In the genomic region with DNA sequence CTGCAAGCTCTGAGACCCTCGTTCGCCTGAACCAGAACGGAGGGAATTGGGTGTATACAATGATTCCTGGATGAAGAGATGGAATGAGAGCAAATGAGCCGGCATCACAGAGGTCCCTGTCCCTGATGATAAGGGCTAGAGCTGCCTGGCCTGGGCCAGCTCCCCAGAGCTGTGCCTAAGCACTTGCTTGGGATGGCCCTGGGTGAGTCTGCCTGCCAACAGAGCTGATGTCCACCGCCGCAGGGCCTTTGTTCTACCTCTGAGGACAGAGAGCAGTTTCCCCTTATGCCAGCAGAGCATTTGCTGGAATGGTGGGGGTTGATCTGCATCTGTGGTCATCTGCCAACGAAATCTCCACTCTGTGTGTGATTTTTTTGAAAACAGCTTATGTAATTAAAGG, we compare ENCODE assay signal across 12 mouse cellular contexts. TPM values are rescaled to one million over a fixed set of nuclear protein-coding genes. Genes with fewer than 3 reads are reported as not detected.
A peak's percentile ranks its signal among the peaks of the same experiment; 100 is the strongest.
DNase-seq lines count a peak whose midpoint lies in the region; ATAC-seq and TF ChIP-seq lines count a peak whose summit lies in the region.
"Had no signal": no experiment of that assay in that cellular context is flagged by ENCODE, and none has a peak within 500 bp of the region (broad histone marks: within the 10 kb centered on the region; RNA-seq: fewer than 3 reads in every experiment).

No protein-coding gene starts in this region.

- no peak overlapping the region for H3K9ac ChIP-seq in heart, postnatal 0 days (replicated peaks; ENCODE audit: low read depth, low read length)
- peak overlapping the region; percentile 85; the same call in 1 of the 2 replicates for H3K9ac ChIP-seq in liver, embryonic 12.5 days
- H3K9ac ChIP-seq in liver, embryonic 14.5 days (replicated peaks) = no peak overlapping the region; the same call in 1 of the 2 replicates
- H3K9ac ChIP-seq in neural tube, embryonic 15.5 days (replicated peaks) = no peak overlapping the region

- no peak overlapping the region for H3K4me3 ChIP-seq in heart, postnatal 0 days (ENCODE audit: low read depth, low read length)
- H3K4me3 ChIP-seq in liver, embryonic 12.5 days = no peak overlapping the region
- no peak overlapping the region for H3K4me3 ChIP-seq in liver, embryonic 14.5 days (ENCODE audit: insufficient read depth in 1 of 2, low read depth in 2 of 2, low read length in 2 of 2)
- H3K4me3 ChIP-seq in neural tube, embryonic 15.5 days (replicated peaks) = no peak overlapping the region

- H3K4me1 ChIP-seq in heart, postnatal 0 days (ENCODE audit: control insufficient read depth, insufficient read depth) = no peaks in the 10 kb centered on the region; the same call in 1 of the 2 replicates
- H3K4me1 ChIP-seq in liver, embryonic 12.5 days = peaks cover 46% of the 10 kb centered on the region
- H3K4me1 ChIP-seq in liver, embryonic 14.5 days (replicated peaks; ENCODE audit: control insufficient read depth in 2 of 2, insufficient read depth in 2 of 2, low read length in 1 of 2) = peaks cover 4 to 10% of the 10 kb centered on the region in 2 experiments
- H3K4me1 ChIP-seq in neural tube, embryonic 15.5 days = peaks cover 22% of the 10 kb centered on the region

- DNase-seq in cerebellum, adult 11-12 months = peak; percentile 63
- no peak for DNase-seq in cerebellum, postnatal 14 days
- DNase-seq in heart, postnatal 0 days (ENCODE audit: low spot score) = no peak
- DNase-seq in heart, adult 18-20 months = no peak
- DNase-seq in liver = no peak
- DNase-seq in liver, embryonic 14.5 days (ENCODE audit: low read depth in 3 of 3, low spot score in 3 of 3) = no peak
- DNase-seq: gastrocnemius, postnatal 10 days; heart, postnatal 36 days; kidney, postnatal 10 days; layer of hippocampus, postnatal 36 days had no signal

- no peaks in the 10 kb centered on the region for H3K27me3 ChIP-seq in heart, postnatal 0 days (ENCODE audit: control insufficient read depth, insufficient read depth, low read length)
- H3K27me3 ChIP-seq in liver, embryonic 12.5 days (replicated peaks) = no peaks in the 10 kb centered on the region
- no peaks in the 10 kb centered on the region for H3K27me3 ChIP-seq in liver, embryonic 14.5 days (ENCODE audit: control insufficient read depth, insufficient read depth, low read length)
- no peaks in the 10 kb centered on the region for H3K27me3 ChIP-seq in neural tube, embryonic 15.5 days (replicated peaks)

- peaks cover 42% of the 10 kb centered on the region for H3K36me3 ChIP-seq in heart, postnatal 0 days (replicated peaks; ENCODE audit: control insufficient read depth, insufficient read depth, low read length)
- H3K36me3 ChIP-seq in liver, embryonic 12.5 days = peaks cover 66% of the 10 kb centered on the region
- peaks cover under 1% of the 10 kb centered on the region; the same call in 1 of the 2 replicates for H3K36me3 ChIP-seq in liver, embryonic 14.5 days (replicated peaks; ENCODE audit: control insufficient read depth, insufficient read depth, low read depth)
- peaks cover 65% of the 10 kb centered on the region for H3K36me3 ChIP-seq in neural tube, embryonic 15.5 days

- no peak for TF ChIP-seq EP300 in heart, postnatal 0 days (IDR thresholded peaks at IDR 0.05; ENCODE audit: low read depth)
- TF ChIP-seq EP300 in liver, embryonic 14.5 days (IDR thresholded peaks at IDR 0.05; ENCODE audit: low read depth) = no peak

- WGBS in heart, postnatal 0 days = 84% methylated on average over 7 of the region's 7 CpGs
- WGBS in liver, embryonic 12.5 days (ENCODE audit: insufficient replicate concordance) = 77% methylated on average over 7 of the region's 7 CpGs
- WGBS in liver, embryonic 14.5 days (ENCODE audit: insufficient replicate concordance) = 72% methylated on average over 7 of the region's 7 CpGs
- WGBS in neural tube, embryonic 15.5 days = 93% methylated on average over 7 of the region's 7 CpGs

- no peak for ATAC-seq in heart, postnatal 0 days (ENCODE audit: insufficient read depth, low read depth)
- ATAC-seq in liver, embryonic 12.5 days = no peak
- ATAC-seq in liver, embryonic 14.5 days (ENCODE audit: insufficient read depth) = no peak
- no peak for ATAC-seq in neural tube, embryonic 15.5 days (ENCODE audit: low FRiP score)

- TF ChIP-seq CTCF in heart, postnatal 0 days (IDR thresholded peaks at IDR 0.05; ENCODE audit: low read depth) = no peak
- TF ChIP-seq CTCF in liver, embryonic 14.5 days (IDR thresholded peaks at IDR 0.05; ENCODE audit: low read depth) = no peak

- H3K27ac ChIP-seq in heart, postnatal 0 days (ENCODE audit: low read depth) = peak overlapping the region; percentile 94; the same call in 1 of the 2 replicates
- peak overlapping the region; percentile 87; the same call in 1 of the 2 replicates for H3K27ac ChIP-seq in liver, embryonic 12.5 days
- H3K27ac ChIP-seq in liver, embryonic 14.5 days = no peak overlapping the region
- no peak overlapping the region for H3K27ac ChIP-seq in neural tube, embryonic 15.5 days (replicated peaks)

- H3K9me3 ChIP-seq in heart, postnatal 0 days (replicated peaks; ENCODE audit: control insufficient read depth, low read length) = no peaks in the 10 kb centered on the region
- no peaks in the 10 kb centered on the region for H3K9me3 ChIP-seq in liver, embryonic 12.5 days (replicated peaks)
- no peaks in the 10 kb centered on the region for H3K9me3 ChIP-seq in liver, embryonic 14.5 days (ENCODE audit: control insufficient read depth, low read length)
- H3K9me3 ChIP-seq in neural tube, embryonic 15.5 days (replicated peaks) = no peaks in the 10 kb centered on the region

- H3K4me2 ChIP-seq in heart, postnatal 0 days (ENCODE audit: low read depth, low read length) = no peak overlapping the region
- peak overlapping the region; percentile 99 for H3K4me2 ChIP-seq in liver, embryonic 12.5 days
- H3K4me2 ChIP-seq in liver, embryonic 14.5 days (ENCODE audit: low read depth) = peak overlapping the region; percentile 99
- H3K4me2 ChIP-seq in neural tube, embryonic 15.5 days = no peak overlapping the region

RNA-seq across cellular contexts. Expression of a gene that starts 1.3 kb away (rescaled TPM):
- 6.7 and 18.2 TPM in 2 replicates for total RNA-seq in heart, postnatal 0 days (2014; rRNA removed; ENCODE audit: low replicate concordance)
- polyA plus RNA-seq in heart, postnatal 0 days (2015; fragmentation: Nextera tagmentation; extraction: Ambion mirVana) = 10.4 and 11.8 TPM in 2 replicates
- total RNA-seq in heart, adult 18-20 months (2021) = 1 to 10 TPM; 1.8 to 2.7 TPM
- polyA plus RNA-seq in liver, embryonic 12.5 days (2016; fragmentation: Nextera tagmentation; extraction: Ambion mirVana) = 36.0 and 41.2 TPM in 2 replicates
- polyA plus RNA-seq in liver, embryonic 14.5 days (2012; rRNA removed) = 20.5 and 22.8 TPM in 2 replicates
- polyA plus RNA-seq in liver, embryonic 14.5 days (2014; fragmentation: Nextera tagmentation; extraction: Ambion mirVana) = 32.6 and 38.0 TPM in 2 replicates
- 47.7 and 53.5 TPM in 2 replicates for polyA plus RNA-seq in neural tube, embryonic 15.5 days (2015; fragmentation: Nextera tagmentation; extraction: Ambion mirVana)

RNA-seq across cellular contexts. Expression of a gene that starts 10.2 kb away (rescaled TPM):
- total RNA-seq in heart, postnatal 0 days (2014; rRNA removed; ENCODE audit: low replicate concordance) = 53.0 and 58.4 TPM in 2 replicates
- 63.3 and 66.8 TPM in 2 replicates for polyA plus RNA-seq in heart, postnatal 0 days (2015; fragmentation: Nextera tagmentation; extraction: Ambion mirVana)
- total RNA-seq in heart, adult 18-20 months (2021) = 10 to 100 TPM; 36.6 to 37.8 TPM
- polyA plus RNA-seq in liver, embryonic 12.5 days (2016; fragmentation: Nextera tagmentation; extraction: Ambion mirVana) = 59.5 and 61.7 TPM in 2 replicates
- polyA plus RNA-seq in liver, embryonic 14.5 days (2012; rRNA removed) = 26.5 and 29.2 TPM in 2 replicates
- polyA plus RNA-seq in liver, embryonic 14.5 days (2014; fragmentation: Nextera tagmentation; extraction: Ambion mirVana) = 30.6 and 36.8 TPM in 2 replicates
- 200 and 211 TPM in 2 replicates for polyA plus RNA-seq in neural tube, embryonic 15.5 days (2015; fragmentation: Nextera tagmentation; extraction: Ambion mirVana)

RNA-seq across cellular contexts. Expression of a gene that starts 15.9 kb away (rescaled TPM):
- 44.3 and 48.8 TPM in 2 replicates for total RNA-seq in heart, postnatal 0 days (2014; rRNA removed; ENCODE audit: low replicate concordance)
- polyA plus RNA-seq in heart, postnatal 0 days (2015; fragmentation: Nextera tagmentation; extraction: Ambion mirVana) = 97.5 and 101 TPM in 2 replicates
- total RNA-seq in heart, adult 18-20 months (2021) = 10 to 100 TPM; 87.3 to 91.7 TPM
- polyA plus RNA-seq in liver, embryonic 12.5 days (2016; fragmentation: Nextera tagmentation; extraction: Ambion mirVana) = 67.4 and 71.1 TPM in 2 replicates
- polyA plus RNA-seq in liver, embryonic 14.5 days (2012; rRNA removed) = 28.9 and 43.4 TPM in 2 replicates
- polyA plus RNA-seq in liver, embryonic 14.5 days (2014; fragmentation: Nextera tagmentation; extraction: Ambion mirVana) = 71.9 and 76.5 TPM in 2 replicates
- 68.2 and 68.9 TPM in 2 replicates for polyA plus RNA-seq in neural tube, embryonic 15.5 days (2015; fragmentation: Nextera tagmentation; extraction: Ambion mirVana)

RNA-seq across cellular contexts. Expression of a gene that starts 24.9 kb away (rescaled TPM):
- 24.4 and 35.7 TPM in 2 replicates for total RNA-seq in heart, postnatal 0 days (2014; rRNA removed; ENCODE audit: low replicate concordance)
- polyA plus RNA-seq in heart, postnatal 0 days (2015; fragmentation: Nextera tagmentation; extraction: Ambion mirVana) = 29.5 and 30.7 TPM in 2 replicates
- total RNA-seq in heart, adult 18-20 months (2021) = 10 to 100 TPM; 22.1 to 25.1 TPM
- polyA plus RNA-seq in liver, embryonic 12.5 days (2016; fragmentation: Nextera tagmentation; extraction: Ambion mirVana) = 115 and 121 TPM in 2 replicates
- polyA plus RNA-seq in liver, embryonic 14.5 days (2012; rRNA removed) = 40.2 and 49.0 TPM in 2 replicates
- 71.2 and 79.5 TPM in 2 replicates for polyA plus RNA-seq in liver, embryonic 14.5 days (2014; fragmentation: Nextera tagmentation; extraction: Ambion mirVana)
- 71.9 and 94.0 TPM in 2 replicates for polyA plus RNA-seq in neural tube, embryonic 15.5 days (2015; fragmentation: Nextera tagmentation; extraction: Ambion mirVana)

RNA-seq across cellular contexts. Expression of a gene that starts 41.7 kb away (rescaled TPM):
- 24.3 and 30.3 TPM in 2 replicates for total RNA-seq in heart, postnatal 0 days (2014; rRNA removed; ENCODE audit: low replicate concordance)
- polyA plus RNA-seq in heart, postnatal 0 days (2015; fragmentation: Nextera tagmentation; extraction: Ambion mirVana) = 48.4 and 50.4 TPM in 2 replicates
- total RNA-seq in heart, adult 18-20 months (2021) = 10 to 100 TPM; 31.7 to 35.3 TPM
- 22.2 and 23.8 TPM in 2 replicates for polyA plus RNA-seq in liver, embryonic 12.5 days (2016; fragmentation: Nextera tagmentation; extraction: Ambion mirVana)
- polyA plus RNA-seq in liver, embryonic 14.5 days (2012; rRNA removed) = 8.8 and 12.0 TPM in 2 replicates
- polyA plus RNA-seq in liver, embryonic 14.5 days (2014; fragmentation: Nextera tagmentation; extraction: Ambion mirVana) = 19.0 and 23.6 TPM in 2 replicates
- 68.6 and 71.5 TPM in 2 replicates for polyA plus RNA-seq in neural tube, embryonic 15.5 days (2015; fragmentation: Nextera tagmentation; extraction: Ambion mirVana)

Comparison
In these comparisons a context has a peak if more than half of its experiments do, and no peak if none do; other contexts are left out.
1. H3K27ac ChIP-seq: peak in heart, postnatal 0 days (single experiment) and liver, embryonic 12.5 days (single experiment); none in liver, embryonic 14.5 days (single experiment) and neural tube, embryonic 15.5 days (single experiment).
2. H3K4me2 ChIP-seq: peak in liver, embryonic 12.5 days (single experiment) and liver, embryonic 14.5 days (single experiment); none in heart, postnatal 0 days (single experiment) and neural tube, embryonic 15.5 days (single experiment).